9 mouse cellular contexts compared by ENCODE assay signal in the genomic region with DNA sequence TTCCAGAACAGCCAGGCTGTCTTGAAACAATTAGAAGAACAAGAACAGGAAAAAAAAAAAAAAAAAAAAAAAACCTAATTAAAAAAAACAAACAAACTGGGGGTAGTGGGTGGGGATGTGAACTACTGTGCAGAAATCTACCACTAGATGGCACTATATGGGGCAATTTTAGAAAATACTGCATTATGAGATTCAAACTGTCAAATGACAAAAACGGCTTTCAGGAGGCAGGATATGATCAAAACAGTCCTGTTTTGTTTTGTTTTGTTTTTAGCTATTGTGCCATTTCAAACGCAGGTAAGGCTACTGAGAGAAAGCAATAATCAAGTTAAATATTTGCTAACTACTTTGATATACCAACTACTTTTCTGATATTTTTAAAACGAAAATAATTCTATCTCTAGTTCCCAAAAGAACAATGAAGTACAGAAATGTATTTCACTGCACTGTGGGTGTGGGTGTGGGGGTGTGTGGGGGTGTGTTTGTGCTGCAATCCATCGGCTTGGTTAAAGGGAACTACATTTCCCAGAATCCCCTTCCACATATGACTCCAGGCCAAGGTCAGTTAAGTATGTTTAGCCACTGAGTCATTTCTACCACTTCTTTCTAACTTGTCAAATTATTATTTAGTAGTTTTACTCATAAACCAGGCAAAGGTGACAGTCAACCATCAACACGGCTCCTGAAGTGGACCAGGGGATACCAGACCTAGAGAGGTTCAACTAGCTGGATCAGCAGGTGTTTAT.
A peak's percentile ranks its signal among the peaks of the same experiment; 100 is the strongest.
DNase-seq lines count a peak whose midpoint lies in the region; TF ChIP-seq lines count a peak whose summit lies in the region.
"Had no signal": no experiment of that assay in that cellular context is flagged by ENCODE, and none has a peak within 500 bp of the region (broad histone marks: within the 10 kb centered on the region; RNA-seq: fewer than 3 reads in every experiment).

No protein-coding gene starts in this region.

- no peak for TF ChIP-seq CTCF in kidney, adult 2 months (conservative IDR thresholded peaks at IDR 0.05; ENCODE audit: insufficient read depth, insufficient read length, low read depth, low read length)

- peaks cover 2% of the 10 kb centered on the region; the same call in 1 of the 2 replicates for H3K36me3 ChIP-seq in kidney, adult 2 months (ENCODE audit: control insufficient read depth, insufficient read depth, low read length)
- H3K36me3 ChIP-seq: midbrain, embryonic 12.5 days had no signal

- H3K27ac ChIP-seq in kidney, adult 2 months (ENCODE audit: insufficient read depth, low read depth, low read length), result peak overlapping the region; percentile 37; the same call in 1 of the 2 replicates
- H3K27ac ChIP-seq: midbrain, embryonic 12.5 days had no signal

- H3K4me3 ChIP-seq in kidney, adult 2 months (ENCODE audit: insufficient read depth, low read depth, low read length), result no peak overlapping the region
- H3K4me3 ChIP-seq: midbrain, embryonic 12.5 days had no signal

- 15% methylated on average over 5 of the region's 5 CpGs for WGBS in kidney, adult 2 months

- H3K4me1 ChIP-seq in kidney, adult 2 months (ENCODE audit: control insufficient read depth, insufficient read depth, low read length), result peaks cover 30% of the 10 kb centered on the region
- H3K4me1 ChIP-seq: midbrain, embryonic 12.5 days had no signal

- no peak for TF ChIP-seq POLR2A in kidney, adult 2 months (IDR thresholded peaks at IDR 0.05; ENCODE audit: low read depth, low read length)

- intact Hi-C loops in left cerebral cortex, postnatal 25 days (cut with DNase I), result no loop called here

- no peaks in the 10 kb centered on the region for H3K27me3 ChIP-seq in kidney, adult 2 months (replicated peaks; ENCODE audit: control insufficient read depth, insufficient read depth, low read length)
- H3K27me3 ChIP-seq: midbrain, embryonic 12.5 days had no signal

- DNase-seq in kidney, adult 2 months, result peak; percentile 40
- no peak for DNase-seq in kidney, postnatal 36 days
- peak; percentile 87 for DNase-seq in CD4-positive, CD25-positive, alpha-beta regulatory T cell, adult 2 months (ENCODE audit: low read depth, low spot score)
- DNase-seq in ZHBTc4 (ENCODE audit: low read depth, low spot score), result peak; percentile 35
- DNase-seq in lung, postnatal 36 days, result peak; percentile 61
- DNase-seq in left cerebral cortex, postnatal 25 days (ENCODE audit: low spot score in 2 of 2), result no peak
- DNase-seq in urinary bladder, postnatal 36 days (ENCODE audit: low spot score in 2 of 2), result no peak
- no peak for DNase-seq in adrenal gland, adult 8-10 months

Comparison
In these comparisons a context has a peak if more than half of its experiments do, and no peak if none do; other contexts are left out.
1. DNase-seq: peak in kidney, adult 2 months (single experiment), CD4-positive, CD25-positive, alpha-beta regulatory T cell, adult 2 months (single experiment), ZHBTc4 (single experiment) and lung, postnatal 36 days (single experiment); none in kidney, postnatal 36 days (0 of 2), left cerebral cortex, postnatal 25 days (0 of 2), urinary bladder, postnatal 36 days (0 of 2) and adrenal gland, adult 8-10 months (single experiment).